Mouse (Mus musculus) kidney, embryonic 15.5 days (tissue): ENCODE results near the gene Gm13691. TPM values are rescaled to one million over a fixed set of nuclear protein-coding genes. Genes with fewer than 3 reads are reported as not detected.
"Not testable (repeated sequence)": the region's sequence is repeated elsewhere in the genome, so short reads cannot be mapped to it uniquely, and the experiment has no call there.

Source experiments
- ATAC-seq: fragments of 200-750 bp; cut with Nextera tagmentation; replicated peaks from 2 replicates; pipeline ENCODE4 v1.8.0; 2017; ENCODE audit warnings: moderate TSS enrichment; ENCODE audit not compliant: low FRiP score
- H3K27ac ChIP-seq: fragments of 300-500 bp; sonication (generic); 2 replicates; pipeline ENCODE4 v1.5.1; 2015; ENCODE audit warnings: mild to moderate bottlenecking, inconsistent platforms
- H3K27me3 ChIP-seq: fragments of 300-500 bp; sonication (generic); 2 replicates; pipeline ENCODE4 v1.6.1; 2015; ENCODE audit warnings: inconsistent platforms
- H3K36me3 ChIP-seq: fragments of 300-500 bp; sonication (generic); 2 replicates; pipeline ENCODE4 v1.6.1; 2015; ENCODE audit warnings: inconsistent platforms
- H3K4me1 ChIP-seq: fragments of 300-500 bp; sonication (generic); 2 replicates; pipeline ENCODE4 v1.6.1; 2015; ENCODE audit warnings: inconsistent platforms
- H3K4me2 ChIP-seq: fragments of 300-500 bp; sonication (generic); 2 replicates; pipeline ENCODE4 v1.6.1; 2015; ENCODE audit warnings: moderate library complexity, mild to moderate bottlenecking, inconsistent platforms
- H3K4me3 ChIP-seq: fragments of 300-500 bp; sonication (generic); replicated peaks from 2 replicates; pipeline ENCODE4 v1.5.1; 2015; ENCODE audit warnings: mild to moderate bottlenecking, inconsistent platforms
- H3K9ac ChIP-seq: fragments of 300-500 bp; sonication (generic); 2 replicates; pipeline ENCODE4 v1.6.1; 2015; ENCODE audit warnings: mild to moderate bottlenecking, inconsistent platforms
- H3K9me3 ChIP-seq: fragments of 300-500 bp; sonication (generic); replicated peaks from 2 replicates; pipeline ENCODE4 v1.6.1; 2016; ENCODE audit warnings: inconsistent platforms
- whole genome bisulfite sequencing: fragments of 180-500 bp; shearing (Covaris S2); methylation state at CpG from one replicate; pipeline ENCODE4 v1.1.7; 2015; ENCODE audit warnings: mixed read lengths; 5-methylcytosine and 5-hydroxymethylcytosine counted together
- polyA plus RNA-seq: library from polyadenylated mRNA; unstranded; fragments of >200 nt; fragmentation: Nextera tagmentation; extraction: Ambion mirVana; gene quantifications from 2 replicates; pipeline ENCODE4 v1.2.1, GENCODE M21; 2015

The Gm13691 gene
- polyA plus RNA-seq, 1 experiment from 2014 or later: not detected

GRCm38 (mm10) chr2:84008913-84009312, 18.6 kb downstream of the Gm13691 start:
- no peaks in the 10 kb centered on the region for H3K9me3 ChIP-seq
- no peak overlapping the region for H3K9ac ChIP-seq
- H3K4me3 ChIP-seq: no peak overlapping the region
- WGBS: 53% methylated on average over 1 of the region's 1 CpGs
- H3K27ac ChIP-seq: no peak overlapping the region
- H3K4me2 ChIP-seq: no peak overlapping the region
- no peak for ATAC-seq
- H3K27me3 ChIP-seq: no peaks in the 10 kb centered on the region
- no peaks in the 10 kb centered on the region for H3K4me1 ChIP-seq
- H3K36me3 ChIP-seq: no peaks in the 10 kb centered on the region

GRCm38 (mm10) chr2:84009818-84010217, 19.5 kb downstream of the Gm13691 start:
- Histone ChIP-seq H3K4me1 (no peaks in the 10 kb centered on the region), H3K4me2 (no peak overlapping the region), H3K27ac (no peak overlapping the region), H3K9ac (no peak overlapping the region), H3K9me3 (no peaks in the 10 kb centered on the region), H3K4me3 (no peak overlapping the region), H3K36me3 (no peaks in the 10 kb centered on the region), H3K27me3 (no peaks in the 10 kb centered on the region)
- no peak for ATAC-seq
- 52% methylated on average over 3 of the region's 3 CpGs for WGBS

GRCm38 (mm10) chr2:84014572-84014971, 24.2 kb downstream of the Gm13691 start:
- H3K9me3 ChIP-seq: no peaks in the 10 kb centered on the region
- ATAC-seq: no peak
- H3K4me2 ChIP-seq: no peak overlapping the region
- H3K4me1 ChIP-seq: 0 out of 2 replicates have a peak, but pooled peaks cover 6% of the 10 kb centered on the region
- H3K27me3 ChIP-seq: no peaks in the 10 kb centered on the region
- no peak overlapping the region for H3K27ac ChIP-seq
- no peak overlapping the region for H3K4me3 ChIP-seq
- WGBS: 71% methylated on average over 6 of the region's 6 CpGs
- H3K9ac ChIP-seq: no peak overlapping the region
- no peaks in the 10 kb centered on the region for H3K36me3 ChIP-seq

- not testable (repeated sequence) for H3K27me3 ChIP-seq, ATAC-seq, H3K4me2 ChIP-seq, H3K9me3 ChIP-seq, H3K36me3 ChIP-seq, H3K4me3 ChIP-seq, H3K4me1 ChIP-seq, H3K27ac ChIP-seq, H3K9ac ChIP-seq
- 78% methylated on average over 5 of the region's 5 CpGs for WGBS
These were observed 25.9 kb downstream of the Gm13691 start for GRCm38 (mm10) chr2:84016291-84016690.

- no peak overlapping the region for H3K4me3 ChIP-seq
- no peak overlapping the region; the same call in 1 of the 2 replicates for H3K27ac ChIP-seq
- no peak overlapping the region for H3K4me2 ChIP-seq
- no peaks in the 10 kb centered on the region for H3K9me3 ChIP-seq
- 0 out of 2 replicates have a peak, but pooled peaks cover 6% of the 10 kb centered on the region for H3K4me1 ChIP-seq
- WGBS: 40% methylated on average over 3 of the region's 3 CpGs
- ATAC-seq: no peak
- no peak overlapping the region for H3K9ac ChIP-seq
- H3K27me3 ChIP-seq: no peaks in the 10 kb centered on the region
- no peaks in the 10 kb centered on the region for H3K36me3 ChIP-seq
These were observed 28.0 kb downstream of the Gm13691 start for GRCm38 (mm10) chr2:84018330-84018729.

GRCm38 (mm10) chr2:84019519-84020305, 29.4 kb downstream of the Gm13691 start:
- no peak overlapping the region for H3K4me3 ChIP-seq
- no peaks in the 10 kb centered on the region for H3K36me3 ChIP-seq
- H3K4me2 ChIP-seq: no peak overlapping the region
- no peaks in the 10 kb centered on the region for H3K27me3 ChIP-seq
- peak; percentile 60; the same call in 1 of the 2 replicates for ATAC-seq
- peak overlapping the region; percentile 60 for H3K27ac ChIP-seq
- 0 out of 2 replicates have a peak, but pooled peaks cover 6% of the 10 kb centered on the region for H3K4me1 ChIP-seq
- WGBS: 63% methylated on average over 8 of the region's 8 CpGs
- no peak overlapping the region for H3K9ac ChIP-seq
- H3K9me3 ChIP-seq: no peaks in the 10 kb centered on the region

- 79% methylated on average over 2 of the region's 2 CpGs for WGBS
- no peak overlapping the region for H3K4me2 ChIP-seq
- H3K36me3 ChIP-seq: no peaks in the 10 kb centered on the region
- H3K9ac ChIP-seq: no peak overlapping the region
- H3K27ac ChIP-seq: no peak overlapping the region
- no peak for ATAC-seq
- no peaks in the 10 kb centered on the region for H3K27me3 ChIP-seq
- no peaks in the 10 kb centered on the region for H3K9me3 ChIP-seq
- no peak overlapping the region for H3K4me3 ChIP-seq
- 0 out of 2 replicates have a peak, but pooled peaks cover 6% of the 10 kb centered on the region for H3K4me1 ChIP-seq
These were observed 31.6 kb downstream of the Gm13691 start for GRCm38 (mm10) chr2:84021930-84022329.

GRCm38 (mm10) chr2:84022905-84023304, 32.6 kb downstream of the Gm13691 start:
- ATAC-seq: no peak
- Histone ChIP-seq H3K4me2 (no peak overlapping the region), H3K36me3 (no peaks in the 10 kb centered on the region), H3K9me3 (no peaks in the 10 kb centered on the region), H3K27ac (no peak overlapping the region), H3K4me3 (no peak overlapping the region), H3K27me3 (no peaks in the 10 kb centered on the region), H3K9ac (no peak overlapping the region), H3K4me1 (0 out of 2 replicates have a peak, but pooled peaks cover 6% of the 10 kb centered on the region)
- 81% methylated on average over 2 of the region's 2 CpGs for WGBS

GRCm38 (mm10) chr2:84023319-84023718, 33.0 kb downstream of the Gm13691 start:
- Histone ChIP-seq H3K9ac (no peak overlapping the region), H3K4me3 (no peak overlapping the region), H3K27me3 (no peaks in the 10 kb centered on the region), H3K27ac (no peak overlapping the region), H3K4me2 (no peak overlapping the region), H3K36me3 (no peaks in the 10 kb centered on the region), H3K9me3 (no peaks in the 10 kb centered on the region), H3K4me1 (0 out of 2 replicates have a peak, but pooled peaks cover 2% of the 10 kb centered on the region)
- no peak for ATAC-seq
- WGBS: 83% methylated on average over 2 of the region's 2 CpGs

GRCm38 (mm10) chr2:84025217-84025616, 34.9 kb downstream of the Gm13691 start:
- Histone ChIP-seq H3K9me3 (no peaks in the 10 kb centered on the region), H3K27me3 (no peaks in the 10 kb centered on the region), H3K4me3 (no peak overlapping the region), H3K36me3 (no peaks in the 10 kb centered on the region), H3K4me2 (no peak overlapping the region), H3K4me1 (no peaks in the 10 kb centered on the region), H3K9ac (no peak overlapping the region), H3K27ac (no peak overlapping the region)
- 53% methylated on average over 4 of the region's 4 CpGs for WGBS
- ATAC-seq: no peak

- H3K36me3 ChIP-seq: no peaks in the 10 kb centered on the region
- no peaks in the 10 kb centered on the region for H3K4me1 ChIP-seq
- no peak for ATAC-seq
- H3K4me2 ChIP-seq: no peak overlapping the region
- H3K9ac ChIP-seq: no peak overlapping the region
- no peaks in the 10 kb centered on the region for H3K27me3 ChIP-seq
- H3K4me3 ChIP-seq: no peak overlapping the region
- H3K27ac ChIP-seq: no peak overlapping the region
- 90% methylated on average over 2 of the region's 2 CpGs for WGBS
- no peaks in the 10 kb centered on the region for H3K9me3 ChIP-seq
These were observed 42.2 kb downstream of the Gm13691 start for GRCm38 (mm10) chr2:84032505-84032904.

GRCm38 (mm10) chr2:84035997-84036396, 45.6 kb downstream of the Gm13691 start:
- H3K36me3 ChIP-seq: no peaks in the 10 kb centered on the region
- H3K4me3 ChIP-seq: no peak overlapping the region
- H3K27ac ChIP-seq: no peak overlapping the region
- no peaks in the 10 kb centered on the region for H3K9me3 ChIP-seq
- no peak overlapping the region for H3K4me2 ChIP-seq
- no peaks in the 10 kb centered on the region for H3K4me1 ChIP-seq
- no peak for ATAC-seq
- no peaks in the 10 kb centered on the region for H3K27me3 ChIP-seq
- 84% methylated on average over 4 of the region's 4 CpGs for WGBS
- H3K9ac ChIP-seq: no peak overlapping the region
